Mouse (Mus musculus) T-cell, adult 66 days (primary cell): Measurements from ENCODE around the gene Usp18. TPM values are rescaled to one million over a fixed set of nuclear protein-coding genes. Genes with fewer than 3 reads are reported as not detected.

ENCODE experiments used
- total RNA-seq, 2 experiments: library from RNA; stranded (reverse); gene quantifications; 3 replicates in 1 of 2; 4 replicates in 1 of 2; pipeline ENCODE4 v1.2.4; 2023

The Usp18 gene
- total RNA-seq = 10 to 100 TPM; 21.0 to 31.8 TPM

DNA sequence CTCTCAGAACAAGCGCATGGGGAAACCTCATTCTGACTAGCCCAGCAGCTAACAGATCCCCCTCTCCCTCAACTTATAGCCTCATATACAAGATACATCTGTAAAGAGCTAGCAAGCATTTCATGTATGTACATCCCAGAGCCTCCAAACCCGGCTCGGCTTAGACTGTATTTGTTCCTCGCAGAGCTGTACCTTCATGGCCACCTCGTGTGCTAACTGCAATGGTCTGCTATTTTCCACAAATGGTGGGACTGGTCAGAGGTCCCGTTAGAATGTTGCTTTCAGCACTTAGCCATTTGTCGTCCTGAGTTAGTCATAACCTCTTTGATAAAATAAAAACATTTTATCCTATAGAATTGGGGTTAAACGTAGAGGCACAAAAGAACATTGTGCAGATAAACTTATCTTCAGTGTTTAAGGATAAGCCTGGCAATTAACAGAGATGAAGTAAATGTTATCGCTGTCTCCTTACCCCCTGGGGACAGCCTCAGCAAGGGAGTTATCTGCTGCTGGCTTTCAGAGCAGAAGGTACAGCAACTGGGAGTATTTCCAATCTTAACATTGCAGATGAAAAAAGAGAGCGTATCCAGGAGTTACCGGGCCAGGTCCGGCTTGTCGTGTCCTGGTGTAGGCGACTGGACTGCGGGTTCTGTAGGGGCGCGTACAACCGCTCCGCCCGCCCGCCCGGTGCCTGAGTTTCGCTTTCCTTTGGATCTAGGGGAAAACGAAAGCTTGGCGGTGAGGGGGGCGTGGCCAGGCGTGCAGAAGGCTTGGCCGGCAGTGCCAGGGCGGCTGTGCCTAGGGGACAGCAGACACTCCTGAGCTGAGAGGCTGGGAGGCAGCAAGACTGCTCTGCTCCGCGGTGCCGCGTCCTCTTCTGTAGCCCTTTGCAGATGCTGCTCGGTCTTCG is at the start of gene Usp18:
Usp18 (plus strand) TSS at position 780 of the 910 bp plus-strand sequence.

DNA sequence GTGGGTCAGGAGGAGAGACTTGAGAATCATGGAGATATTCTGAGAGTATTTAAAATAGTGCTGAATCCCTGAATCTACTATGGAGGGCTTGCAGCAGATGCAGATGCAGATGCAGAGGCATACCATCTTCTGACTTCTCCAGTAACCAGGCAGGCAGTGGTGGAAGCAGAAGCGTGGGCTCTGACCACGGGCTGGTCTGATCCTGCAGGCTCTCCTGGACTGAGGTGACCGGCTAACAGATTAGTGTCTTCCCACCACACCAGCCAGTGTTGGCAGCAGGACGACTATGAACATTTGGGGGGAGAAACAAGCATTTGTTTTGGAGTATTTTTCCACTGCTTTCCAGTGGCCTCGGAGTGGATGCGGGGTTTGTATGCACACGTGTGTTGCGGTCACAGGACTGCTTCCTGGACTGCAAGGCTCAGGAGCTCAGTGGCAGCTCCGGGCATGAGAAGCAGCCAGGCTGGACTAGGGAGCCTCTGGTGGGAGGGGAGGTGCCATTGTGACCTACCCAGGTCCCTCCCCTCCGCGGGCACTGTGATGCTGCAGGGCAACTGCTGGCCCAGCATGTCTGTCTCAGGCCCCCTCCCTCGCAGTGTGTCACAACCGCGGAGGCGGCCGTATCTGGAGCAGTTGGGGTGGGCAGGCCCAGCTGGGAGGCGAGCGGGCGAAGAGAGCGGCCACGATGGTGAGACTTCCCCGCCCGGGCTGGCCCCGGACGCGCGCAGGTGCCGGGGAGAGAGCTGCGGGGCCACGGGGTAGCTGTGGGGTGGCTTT is 35.4 kb upstream of the Usp18 start, which contains the start of gene Tuba8:
Tuba8 (plus strand) TSS at position 548 of the 777 bp plus-strand sequence.

DNA sequence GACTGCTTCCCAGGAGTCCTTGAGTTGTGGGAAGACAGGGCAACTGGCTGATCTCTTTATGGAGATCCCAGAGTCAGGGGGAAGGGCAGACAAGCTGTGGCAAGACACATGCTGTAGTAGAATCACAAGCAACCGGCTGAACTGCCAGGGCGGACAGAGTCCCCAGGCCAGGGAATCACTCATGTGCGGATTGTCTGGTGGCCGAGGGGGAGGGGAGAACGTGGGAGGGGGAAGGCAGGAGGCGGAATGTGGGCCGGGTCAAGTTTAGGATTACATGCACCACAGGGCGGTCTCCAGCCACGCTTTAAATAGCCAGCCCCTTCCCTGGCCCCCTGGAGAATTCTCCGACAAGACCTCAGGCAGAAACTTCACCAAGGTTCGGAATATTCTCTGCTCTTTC is 54.2 kb downstream of the Usp18 start, which contains the start of gene Slc6a13:
Slc6a13 (plus strand) TSS at position 274 of the 400 bp plus-strand sequence.

Other genes starting within 250 kb of the Usp18 start
- 10 to 100 TPM; 34.3 to 37.0 TPM for gene Mical3, start 114.9 kb upstream of the Usp18 start, total RNA-seq
- 10 to 100 TPM; 11.9 to 12.4 TPM for gene Pex26, start 62.2 kb upstream of the Usp18 start, total RNA-seq
- gene Tuba8, start 35.2 kb upstream of the Usp18 start, total RNA-seq = under 1 TPM in 1 of 2 experiments, not detected in 1; 0.47 TPM
- not detected for gene Slc6a13, start 54.3 kb downstream of the Usp18 start, total RNA-seq
- gene Slc6a12, start 97.2 kb downstream of the Usp18 start, total RNA-seq = not detected
- gene Iqsec3, start 227.8 kb downstream of the Usp18 start, total RNA-seq = not detected